Mouse (Mus musculus) kidney, embryonic 16.5 days (tissue): ENCODE results near the gene Fam124a. TPM values are rescaled to one million over a fixed set of nuclear protein-coding genes. Genes with fewer than 3 reads are reported as not detected.
"Not testable (repeated sequence)": the region's sequence is repeated elsewhere in the genome, so short reads cannot be mapped to it uniquely, and the experiment has no call there.

Experiments used
- ATAC-seq: fragments of 200-750 bp; cut with Nextera tagmentation; 2 replicates; pipeline ENCODE4 v1.8.0; 2017; ENCODE audit warnings: moderate TSS enrichment; ENCODE audit not compliant: low FRiP score, low TSS enrichment
- H3K27ac ChIP-seq: fragments of 300-500 bp; sonication (generic); 2 replicates; pipeline ENCODE4 v1.5.1; 2014; ENCODE audit warnings: low read length
- H3K27me3 ChIP-seq: fragments of 300-500 bp; sonication (generic); 2 replicates; pipeline ENCODE4 v1.6.1; 2014; ENCODE audit warnings: low read length, control low read depth, mixed read lengths; ENCODE audit not compliant: insufficient read depth
- H3K36me3 ChIP-seq: fragments of 300-500 bp; sonication (generic); 2 replicates; pipeline ENCODE4 v1.6.1; 2014; ENCODE audit warnings: low read length, control low read depth, mixed read lengths; ENCODE audit not compliant: insufficient read depth
- H3K4me1 ChIP-seq: fragments of 300-500 bp; sonication (generic); 2 replicates; pipeline ENCODE4 v1.6.1; 2014; ENCODE audit warnings: low read length, control low read depth, mixed read lengths; ENCODE audit not compliant: insufficient read depth
- H3K4me2 ChIP-seq: fragments of 300-500 bp; sonication (generic); replicated peaks from 2 replicates; pipeline ENCODE4 v1.6.1; 2014; ENCODE audit warnings: low read depth, low read length
- H3K4me3 ChIP-seq: fragments of 300-500 bp; sonication (generic); 2 replicates; pipeline ENCODE4 v1.5.1; 2014; ENCODE audit warnings: mild to moderate bottlenecking, low read length
- H3K9ac ChIP-seq: fragments of 300-500 bp; sonication (generic); replicated peaks from 2 replicates; pipeline ENCODE4 v1.6.1; 2014; ENCODE audit warnings: low read length
- H3K9me3 ChIP-seq: fragments of 300-500 bp; sonication (generic); 2 replicates; pipeline ENCODE4 v1.6.1; 2016; ENCODE audit warnings: low read length, control low read depth
- WGBS: fragments of 180-500 bp; shearing (Covaris S2); extraction: QIAGEN DNeasy Blood & Tissue Kit; methylation state at CpG from one replicate; pipeline ENCODE4 v1.1.7; 2014; 5-methylcytosine and 5-hydroxymethylcytosine counted together
- polyA plus RNA-seq: library from polyadenylated mRNA; unstranded; fragments of >200 nt; fragmentation: Nextera tagmentation; extraction: Ambion mirVana; gene quantifications from 2 replicates; pipeline ENCODE4 v1.2.1, GENCODE M21; 2015

Gene Fam124a
- polyA plus RNA-seq, 1 experiment from 2014 or later = 7.0 TPM

GRCm38 (mm10) chr14:62640396-62640795, 84.9 kb downstream of the Fam124a start:
- ATAC-seq = no peak
- no peaks in the 10 kb centered on the region for H3K36me3 ChIP-seq
- no peak overlapping the region for H3K27ac ChIP-seq
- no peak overlapping the region for H3K4me2 ChIP-seq
- no peak overlapping the region for H3K9ac ChIP-seq
- H3K27me3 ChIP-seq = no peaks in the 10 kb centered on the region
- 76% methylated on average over 4 of the region's 4 CpGs for WGBS
- no peaks in the 10 kb centered on the region for H3K9me3 ChIP-seq
- H3K4me1 ChIP-seq = peaks cover 7% of the 10 kb centered on the region
- H3K4me3 ChIP-seq = no peak overlapping the region

DNA sequence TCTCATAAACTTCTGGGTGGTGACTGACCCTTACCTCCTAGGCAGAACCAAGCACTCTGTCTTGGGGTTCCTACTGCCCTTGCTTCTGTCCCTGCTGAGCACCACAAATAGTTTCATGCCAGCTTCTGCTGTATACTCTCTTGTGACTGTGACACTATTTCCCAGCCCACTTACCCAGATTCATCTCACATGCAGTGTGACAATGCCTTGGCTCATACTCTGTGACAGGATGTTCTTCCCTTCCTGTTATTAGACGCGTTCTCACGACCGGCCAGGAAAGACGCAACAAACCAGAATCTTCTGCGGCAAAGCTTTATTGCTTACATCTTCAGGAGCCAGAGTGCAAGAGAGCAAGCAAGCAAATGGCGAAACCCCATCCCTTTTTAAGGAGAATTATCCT, 86.8 kb downstream of the Fam124a start:
- not testable (repeated sequence) for H3K9me3 ChIP-seq, ATAC-seq, H3K27ac ChIP-seq, H3K36me3 ChIP-seq, H3K27me3 ChIP-seq, H3K4me2 ChIP-seq, H3K4me1 ChIP-seq, H3K9ac ChIP-seq, H3K4me3 ChIP-seq
- 62% methylated on average over 6 of the region's 7 CpGs for WGBS

DNA sequence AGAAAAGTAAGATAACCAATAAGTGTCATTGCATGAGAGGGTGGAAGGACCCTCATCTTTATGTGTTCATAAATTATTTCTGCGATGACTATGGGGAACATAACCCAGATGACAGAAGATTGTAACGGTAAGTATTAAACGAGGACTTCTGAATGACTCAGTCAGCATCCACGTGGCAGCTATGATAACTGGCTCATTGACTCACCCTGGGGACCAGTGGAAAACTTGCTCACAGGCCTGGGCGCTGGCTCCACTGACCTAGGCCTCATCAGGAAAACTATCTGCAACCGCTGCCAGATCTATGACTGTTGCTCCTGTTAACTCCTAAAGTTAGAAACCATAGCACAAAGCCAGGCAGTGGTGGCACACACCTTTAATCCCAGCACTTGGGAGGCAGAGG, 92.9 kb downstream of the Fam124a start:
- Histone ChIP-seq H3K27ac (no peak overlapping the region), H3K36me3 (no peaks in the 10 kb centered on the region), H3K4me3 (no peak overlapping the region), H3K4me1 (no peaks in the 10 kb centered on the region), H3K27me3 (no peaks in the 10 kb centered on the region), H3K9me3 (0 out of 2 replicates have a peak, but pooled peaks cover 6% of the 10 kb centered on the region), H3K4me2 (no peak overlapping the region), H3K9ac (no peak overlapping the region)
- 86% methylated on average over 6 of the region's 6 CpGs for WGBS
- ATAC-seq = no peak

DNA sequence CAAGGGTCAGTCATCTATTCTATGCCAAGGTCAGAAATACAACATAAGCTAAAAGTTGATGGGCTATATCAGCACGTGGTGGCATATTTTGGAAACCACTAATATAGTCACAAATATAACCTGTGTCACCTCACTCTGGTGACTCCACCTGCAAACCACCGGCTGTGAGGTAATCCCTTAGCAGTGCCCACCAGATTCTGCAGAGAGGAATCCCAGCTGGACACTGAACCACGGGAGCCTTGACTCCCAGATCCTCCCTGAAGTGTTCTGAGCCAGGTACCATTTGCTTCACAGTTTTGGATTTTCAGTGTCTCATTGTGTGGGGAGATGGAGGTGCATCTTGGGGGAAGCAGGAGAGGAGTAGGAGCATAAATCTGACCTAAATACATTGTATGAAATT, 94.8 kb downstream of the Fam124a start:
- H3K9me3 ChIP-seq = 0 out of 2 replicates have a peak, but pooled peaks cover 6% of the 10 kb centered on the region
- no peak overlapping the region for H3K4me3 ChIP-seq
- no peak overlapping the region for H3K4me2 ChIP-seq
- no peak overlapping the region for H3K27ac ChIP-seq
- no peaks in the 10 kb centered on the region for H3K36me3 ChIP-seq
- H3K27me3 ChIP-seq = no peaks in the 10 kb centered on the region
- 64% methylated on average over 3 of the region's 3 CpGs for WGBS
- H3K4me1 ChIP-seq = no peaks in the 10 kb centered on the region
- H3K9ac ChIP-seq = no peak overlapping the region
- no peak for ATAC-seq

DNA sequence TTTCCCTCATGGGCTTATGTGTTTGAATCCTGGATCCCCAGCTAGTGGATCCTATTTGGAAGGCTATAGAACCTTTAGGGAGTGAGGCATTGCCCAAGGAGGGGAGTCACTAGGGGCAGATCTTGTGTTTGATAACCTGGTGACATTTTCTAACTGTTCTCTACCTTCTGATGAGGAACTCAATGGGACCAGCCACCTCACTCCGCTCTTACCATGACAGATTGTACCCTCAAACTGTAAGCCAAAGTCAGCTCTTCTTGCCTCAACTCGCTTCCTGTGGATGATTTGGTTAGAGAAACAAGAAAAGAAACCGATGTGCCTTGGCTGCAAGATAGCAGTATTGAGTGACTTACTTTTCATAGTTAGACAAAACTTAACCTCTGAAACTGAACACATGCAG, 96.2 kb downstream of the Fam124a start:
- Histone ChIP-seq H3K9ac (no peak overlapping the region), H3K4me2 (no peak overlapping the region), H3K36me3 (no peaks in the 10 kb centered on the region), H3K27ac (no peak overlapping the region), H3K27me3 (no peaks in the 10 kb centered on the region), H3K4me3 (no peak overlapping the region), H3K9me3 (0 out of 2 replicates have a peak, but pooled peaks cover 6% of the 10 kb centered on the region), H3K4me1 (no peaks in the 10 kb centered on the region)
- no peak for ATAC-seq
- WGBS = 93% methylated on average over 3 of the region's 3 CpGs

DNA sequence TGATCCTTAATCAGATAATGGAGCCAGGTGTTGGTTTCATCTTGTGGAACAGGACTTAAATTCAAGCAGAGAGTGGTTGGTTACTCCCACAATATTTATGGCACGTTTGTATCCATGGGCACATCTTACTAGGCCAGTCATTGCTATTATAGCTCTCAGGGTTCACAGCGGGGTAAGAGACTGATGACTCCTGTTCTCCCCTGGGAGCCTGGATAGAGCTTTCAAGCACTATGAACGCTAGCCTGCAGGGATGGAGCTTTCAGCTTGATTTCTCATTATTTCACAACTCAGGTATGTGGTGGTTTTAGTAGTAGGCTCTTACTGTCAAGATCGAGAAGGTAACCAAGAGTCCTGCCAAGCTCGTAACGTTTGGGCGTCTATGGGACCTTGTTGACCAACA, 100.5 kb downstream of the Fam124a start:
- no peak for ATAC-seq
- 81% methylated on average over 7 of the region's 7 CpGs for WGBS

GRCm38 (mm10) chr14:62657469-62657868, 101.9 kb downstream of the Fam124a start:
- no peak overlapping the region for H3K27ac ChIP-seq
- ATAC-seq = no peak

More for the DNA sequence above, 100.5 kb downstream of the Fam124a start:
- no peaks in the 10 kb centered on the region for H3K4me1 ChIP-seq
- H3K9ac ChIP-seq = no peak overlapping the region
- no peaks in the 10 kb centered on the region for H3K36me3 ChIP-seq
- no peak overlapping the region for H3K27ac ChIP-seq
- H3K27me3 ChIP-seq = no peaks in the 10 kb centered on the region
- H3K9me3 ChIP-seq = no peaks in the 10 kb centered on the region
- H3K4me3 ChIP-seq = no peak overlapping the region
- H3K4me2 ChIP-seq = no peak overlapping the region

More at GRCm38 (mm10) chr14:62657469-62657868, 101.9 kb downstream of the Fam124a start:
- no peak overlapping the region for H3K4me2 ChIP-seq
- WGBS = 73% methylated on average over 3 of the region's 3 CpGs
- no peaks in the 10 kb centered on the region for H3K4me1 ChIP-seq
- H3K4me3 ChIP-seq = no peak overlapping the region
- no peaks in the 10 kb centered on the region for H3K36me3 ChIP-seq
- H3K27me3 ChIP-seq = no peaks in the 10 kb centered on the region
- H3K9ac ChIP-seq = no peak overlapping the region
- no peaks in the 10 kb centered on the region for H3K9me3 ChIP-seq

Other genes starting within 250 kb of the Fam124a start
- gene Gucy1b2, start 99.4 kb upstream of the Fam124a start, polyA plus RNA-seq = not detected in 2 replicates
- 0.27 and 0.30 TPM in 2 replicates for gene Gm4131, start 11.2 kb downstream of the Fam124a start, polyA plus RNA-seq
- not detected in 2 replicates for gene Serpine3, start 107.9 kb downstream of the Fam124a start, polyA plus RNA-seq
- gene Ints6, start 205.4 kb downstream of the Fam124a start, polyA plus RNA-seq = 22.9 and 25.6 TPM in 2 replicates